Mouse (Mus musculus) yolk sac, embryonic 10.5 days (tissue): ENCODE results near the gene Prune1.

Experiments
- DNase-seq: peaks from one replicate; pipeline ENCODE4 v3.0.0-alpha.2; 2017; ENCODE audit warnings: low spot score

Gene Prune1

DNA sequence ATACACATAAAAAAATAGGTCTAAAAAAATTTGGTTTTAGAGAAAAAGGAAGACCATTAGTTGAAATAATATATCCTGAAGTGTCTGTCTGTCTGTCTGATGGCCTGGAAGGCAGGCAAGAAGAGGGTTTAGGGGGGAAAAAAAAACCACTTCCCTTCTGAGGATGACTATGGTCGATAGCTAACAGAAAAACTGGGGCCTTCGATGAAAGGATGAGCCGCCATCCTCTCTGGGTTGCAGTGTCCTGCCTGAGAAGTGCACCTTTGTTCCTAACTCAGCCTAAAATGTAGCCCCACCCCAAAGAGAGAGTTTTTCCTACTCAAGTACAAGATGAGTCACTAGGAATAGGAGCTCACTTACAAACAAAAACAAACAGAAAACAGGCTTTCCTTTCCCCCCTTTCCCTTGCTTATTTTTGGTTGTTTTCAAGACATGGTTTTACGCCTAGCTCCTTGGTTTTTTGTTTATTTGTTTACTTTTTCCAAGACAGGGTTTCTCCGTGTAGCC, 5.4 kb downstream of the Prune1 start:
- DNase-seq: no peak

DNA sequence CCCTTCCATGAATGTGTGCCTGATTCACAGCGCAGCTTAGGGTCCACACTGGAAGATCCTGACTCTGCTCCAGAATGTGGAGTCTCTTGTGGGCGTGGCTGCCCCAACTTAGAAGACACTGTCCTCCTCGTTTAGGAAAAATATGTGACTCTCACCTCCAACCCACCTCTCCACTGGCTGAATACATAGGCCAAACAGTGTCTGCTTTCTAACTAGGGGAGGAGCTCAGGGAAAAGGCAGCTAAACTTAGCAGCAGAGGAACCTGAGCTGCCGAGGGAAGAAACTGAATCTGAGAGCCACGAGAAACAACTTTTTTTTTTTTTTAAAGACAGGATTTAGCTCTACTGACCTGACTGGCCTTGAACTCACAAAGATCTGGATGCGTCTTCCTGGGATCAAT, 6.7 kb downstream of the Prune1 start:
- no peak for DNase-seq

GRCm38 (mm10) chr3:95274453-95274852, 7.4 kb downstream of the Prune1 start:
- no peak for DNase-seq

DNA sequence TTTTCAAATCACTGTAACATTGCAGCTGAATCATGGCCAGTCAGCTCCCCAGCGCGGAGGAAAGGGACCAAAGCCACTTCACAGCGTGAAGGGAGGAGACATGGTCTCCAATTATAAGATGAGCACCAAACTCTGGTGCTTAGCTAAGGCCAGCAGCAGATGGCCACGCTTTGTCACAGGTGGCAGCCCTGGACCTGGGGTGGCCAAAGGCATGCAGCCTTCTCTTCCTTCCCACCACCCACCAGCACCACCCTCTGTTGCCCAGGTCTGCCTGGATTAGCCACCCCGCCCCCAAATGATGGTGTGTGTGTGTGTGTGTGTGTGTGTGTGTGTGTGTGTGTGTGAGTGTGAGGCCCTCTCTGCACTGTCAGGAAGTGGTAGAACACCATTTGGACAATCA, 8.4 kb downstream of the Prune1 start:
- DNase-seq: no peak

DNA sequence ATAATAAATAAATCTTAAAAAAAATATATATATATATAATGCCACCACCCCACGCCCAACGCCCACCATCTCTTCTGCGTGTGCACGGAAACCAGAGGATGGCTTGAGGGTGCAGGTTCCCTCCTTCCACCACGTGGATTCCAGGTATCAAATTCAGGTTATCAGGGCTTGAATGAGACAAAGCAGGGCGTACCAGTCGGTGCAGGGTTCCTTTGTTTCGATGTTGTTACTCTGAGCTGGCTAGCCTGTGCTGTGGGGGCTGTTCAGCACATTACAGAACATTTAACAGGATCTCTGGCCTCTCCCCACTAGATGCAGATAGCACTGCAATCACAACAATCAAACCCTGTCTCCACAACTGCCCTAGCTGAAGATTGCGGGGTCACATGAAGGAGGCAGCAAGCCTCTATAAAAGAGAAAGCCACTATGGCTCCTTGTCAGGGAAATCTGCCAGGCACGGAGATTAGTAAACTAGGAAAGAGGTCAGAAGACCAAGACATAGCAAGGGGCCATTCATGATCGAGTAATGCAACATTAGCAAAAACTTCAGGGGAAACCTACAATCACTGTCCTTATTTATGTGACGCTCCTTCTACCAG, 11.0 kb downstream of the Prune1 start:
- DNase-seq: no peak

DNA sequence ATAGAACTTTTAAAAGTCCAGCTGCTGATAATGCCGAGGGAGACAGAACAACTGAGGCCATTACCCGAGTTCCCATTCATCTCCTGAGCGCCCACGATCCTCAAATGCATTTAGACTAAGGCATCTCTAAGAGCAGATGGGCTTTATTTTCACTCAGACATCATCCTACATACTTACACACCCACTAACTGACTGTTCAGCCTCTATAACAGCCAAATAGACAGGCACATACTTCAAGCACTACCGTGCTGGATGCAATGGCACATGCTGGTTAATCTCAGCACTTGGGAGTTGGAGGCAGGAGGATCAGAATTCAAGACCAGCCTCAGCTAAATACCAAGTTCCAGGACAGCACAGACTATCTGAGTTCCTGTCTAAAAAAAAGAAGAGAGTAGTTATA, 12.1 kb downstream of the Prune1 start:
- no peak for DNase-seq

DNA sequence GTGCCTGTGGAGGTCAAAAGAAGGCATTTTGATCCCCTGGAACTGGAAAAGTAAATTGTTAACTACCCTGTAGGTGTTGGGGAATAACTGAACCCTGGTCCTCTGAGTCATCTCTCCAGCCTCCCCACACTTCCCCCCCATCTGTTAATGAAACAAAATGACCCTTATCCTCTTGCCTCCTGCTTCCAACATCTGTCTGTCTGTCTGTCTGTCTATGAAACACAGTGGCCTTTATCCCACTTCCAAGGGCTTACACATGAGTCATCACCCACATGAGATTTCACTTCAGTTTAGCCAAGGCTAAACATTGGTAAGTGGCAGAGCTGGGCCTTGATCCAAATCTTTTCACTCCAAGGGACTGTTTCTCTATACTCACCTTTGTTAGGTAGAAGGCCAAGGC, 14.0 kb downstream of the Prune1 start:
- peak; percentile 66 for DNase-seq

DNA sequence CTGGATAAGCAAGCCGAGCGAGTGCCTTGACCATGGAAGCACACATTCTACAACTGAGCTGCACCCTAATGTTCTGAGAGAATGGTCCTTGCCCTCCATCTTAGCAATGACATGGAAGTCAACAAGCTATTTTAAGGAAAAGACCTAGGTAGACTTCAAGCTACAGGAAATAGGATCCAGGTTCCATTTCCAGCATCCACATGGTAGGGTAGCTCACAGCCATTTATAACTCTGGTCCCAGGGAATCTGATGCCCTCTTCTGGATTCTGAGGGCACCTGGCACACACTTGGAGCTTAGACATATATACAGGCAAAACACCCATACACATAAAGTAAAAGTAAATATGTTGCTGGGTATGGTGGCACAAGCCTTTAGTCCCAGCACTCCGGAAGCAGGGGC, 15.8 kb downstream of the Prune1 start:
- DNase-seq: no peak

DNA sequence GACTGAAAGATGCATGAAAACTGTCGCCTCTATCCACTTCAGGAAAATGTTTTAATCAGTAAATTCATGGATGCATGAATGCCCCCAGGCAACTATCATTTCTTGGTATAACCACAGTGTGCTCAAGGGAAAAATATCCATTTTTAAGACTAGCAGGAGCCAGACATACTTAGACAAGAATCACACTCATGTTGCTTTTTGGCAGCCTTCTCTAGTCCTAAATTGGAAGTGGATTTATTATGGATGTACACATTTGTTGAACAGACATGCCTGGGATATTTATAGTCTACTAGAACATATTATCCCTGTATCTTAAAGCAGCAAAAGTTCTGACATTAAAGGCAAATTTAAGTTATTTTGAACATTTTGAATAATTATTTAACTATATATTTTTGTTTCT, 17.2 kb downstream of the Prune1 start:
- DNase-seq: no peak

- peak; percentile 92 for DNase-seq
Measured at GRCm38 (mm10) chr3:95263089-95263739, 18.7 kb downstream of the Prune1 start.

- no peak for DNase-seq
Measured at GRCm38 (mm10) chr3:95261975-95262374, 19.9 kb downstream of the Prune1 start.

- DNase-seq: no peak
Measured at GRCm38 (mm10) chr3:95256931-95257330, 24.9 kb downstream of the Prune1 start.

DNA sequence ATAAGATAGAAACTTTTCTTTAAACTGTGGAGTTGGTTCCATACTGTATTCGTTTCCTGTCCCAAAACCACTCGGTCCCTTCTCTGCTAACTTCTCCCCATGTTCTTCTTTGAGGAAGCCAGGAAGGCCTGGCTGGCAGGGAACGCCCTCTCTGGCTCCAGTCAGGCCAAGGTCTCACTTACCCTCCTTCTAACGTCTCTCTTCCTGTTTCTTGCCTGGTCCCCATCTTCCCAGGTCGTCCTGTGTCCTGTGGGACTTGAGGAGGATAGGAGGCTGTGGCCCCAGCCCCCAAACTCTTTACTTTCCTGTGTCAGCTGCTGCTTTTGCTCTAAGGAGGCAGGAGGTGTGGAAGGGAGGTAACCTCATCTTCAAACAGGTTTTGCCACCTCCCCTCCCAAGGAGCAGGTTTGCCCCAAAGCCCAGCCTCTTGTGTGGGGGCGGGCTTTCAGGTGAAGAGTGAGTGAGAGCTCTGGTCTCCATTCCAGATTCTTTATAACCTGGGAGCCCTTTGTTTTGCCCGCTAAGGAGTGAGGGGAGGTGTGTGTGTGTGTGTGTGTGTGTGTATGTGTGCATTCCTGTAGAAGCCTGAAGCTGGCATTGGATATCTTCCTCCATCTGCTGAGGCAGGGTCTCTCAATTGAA, 31.0 kb downstream of the Prune1 start, which contains the start of gene Bnipl:
Bnipl (minus strand) TSS at position 411 of the 642 bp plus-strand sequence.
- no peak for DNase-seq

DNA sequence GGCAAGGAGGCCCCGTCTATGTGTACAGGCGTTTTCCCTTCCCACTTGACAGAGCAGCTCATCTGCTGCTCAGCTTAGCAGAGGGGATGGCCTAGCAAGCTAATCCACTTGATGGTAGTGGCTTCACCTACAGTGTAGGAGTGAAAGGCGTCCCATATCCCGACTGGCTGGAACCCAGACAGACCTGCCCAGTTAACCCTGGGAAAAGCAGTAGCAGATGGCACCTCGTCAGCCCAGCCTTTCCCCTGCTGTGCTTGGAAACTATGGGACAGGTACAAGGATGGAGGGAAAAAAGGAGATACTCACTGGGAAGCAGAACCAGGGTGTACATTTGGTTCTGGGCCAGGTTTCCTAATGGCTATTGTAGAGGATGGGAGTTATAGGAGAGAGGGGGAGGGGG, 31.5 kb downstream of the Prune1 start:
- DNase-seq: no peak

- no peak for DNase-seq
Measured at GRCm38 (mm10) chr3:95247660-95248336, 34.1 kb downstream of the Prune1 start.

DNA sequence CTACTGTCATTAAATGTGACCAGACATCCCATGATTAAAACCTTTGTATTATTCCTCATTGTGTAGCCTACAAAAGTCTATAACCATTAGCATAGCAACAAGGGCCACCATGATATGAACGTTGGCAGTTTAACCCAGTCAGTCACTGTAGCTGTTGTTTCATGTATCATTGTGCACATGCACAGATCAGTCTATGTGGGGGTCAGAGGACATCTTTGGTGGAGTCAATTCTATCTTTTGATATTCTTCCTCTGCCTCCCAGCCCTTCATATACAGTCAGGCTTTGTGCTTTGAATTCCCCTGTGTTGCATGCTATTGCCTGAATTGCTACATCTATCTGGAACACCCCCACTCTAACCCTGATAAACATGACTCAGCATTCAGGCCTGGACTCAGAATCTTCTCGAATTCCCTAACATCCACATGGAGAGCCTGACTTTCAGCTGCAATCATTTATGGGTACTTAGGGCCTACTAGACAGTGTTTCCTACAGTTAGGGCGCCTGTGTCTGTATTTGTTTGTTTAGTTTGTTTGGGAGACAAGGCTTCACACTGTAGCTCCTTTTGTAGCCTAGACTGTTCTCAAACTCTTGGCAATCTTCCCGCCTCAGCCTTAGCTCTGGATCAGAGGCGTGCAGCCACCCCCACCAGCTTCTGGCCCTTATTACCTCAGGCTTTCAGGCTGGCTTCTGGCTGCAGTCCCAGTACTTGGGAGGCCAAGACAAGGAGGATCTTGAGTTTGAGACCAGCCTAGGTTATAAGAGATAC, 35.2 kb downstream of the Prune1 start:
- DNase-seq: no peak

DNA sequence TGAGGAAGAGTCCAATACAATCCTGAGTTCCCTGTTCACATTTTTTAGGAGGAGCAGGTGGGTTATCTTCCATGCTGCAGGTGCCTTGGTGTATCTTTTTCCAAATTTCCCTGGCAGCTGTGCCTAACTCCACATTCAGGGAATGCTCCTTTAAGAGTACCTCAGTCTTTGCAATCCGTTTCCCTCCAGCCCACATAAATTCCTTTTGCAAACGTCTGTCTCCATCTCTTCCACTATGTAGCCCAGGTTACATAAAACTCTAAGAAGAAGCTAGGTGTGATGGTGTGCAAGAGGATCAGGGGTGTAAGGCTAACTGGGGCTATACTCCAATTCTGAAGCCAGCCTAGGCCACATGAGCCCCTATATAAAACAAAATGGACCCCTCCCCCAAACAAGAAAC, 38.8 kb downstream of the Prune1 start:
- no peak for DNase-seq

DNA sequence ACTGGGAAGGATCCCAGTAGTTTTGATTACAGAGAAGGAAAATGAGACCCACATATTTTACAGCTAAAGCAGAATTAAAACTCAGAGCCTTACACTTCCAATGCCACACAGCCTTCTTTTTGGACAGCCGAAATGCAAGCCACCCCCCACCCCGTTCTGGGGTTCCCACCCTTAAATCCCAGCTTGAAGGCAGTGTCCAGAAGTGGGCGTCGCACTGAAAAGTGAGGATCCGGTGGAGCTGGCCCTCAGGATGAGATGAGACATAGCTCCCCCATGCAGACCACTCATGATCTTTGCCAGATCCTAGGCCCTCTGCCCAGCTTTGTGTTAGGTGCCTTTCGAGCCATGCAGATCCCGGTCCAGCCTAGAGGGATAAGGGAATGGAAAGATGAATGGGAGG, 40.4 kb downstream of the Prune1 start, which contains the start of gene Gm128:
Gm128 (minus strand) TSS at position 101 of the 400 bp plus-strand sequence.
- no peak for DNase-seq

DNA sequence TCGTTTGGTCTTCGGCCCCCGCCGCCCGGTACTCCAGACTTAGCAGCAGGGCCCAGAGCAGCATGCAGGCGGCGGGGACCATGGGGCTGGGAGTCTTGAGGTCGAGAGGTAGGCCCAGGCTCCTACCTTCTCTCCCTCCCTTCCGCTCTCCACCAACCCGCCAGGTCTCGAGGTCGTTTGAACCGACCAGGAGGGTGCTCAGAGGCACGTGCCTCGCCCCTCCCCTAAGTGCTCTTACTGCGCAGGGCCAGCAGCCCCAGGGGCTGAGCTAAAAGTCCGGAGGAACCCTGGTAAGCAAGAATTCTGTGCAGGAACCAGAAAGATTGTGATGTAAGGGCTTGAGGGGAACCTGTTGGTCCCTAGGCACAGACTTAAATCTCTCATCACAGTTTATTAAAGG, 41.0 kb downstream of the Prune1 start:
- no peak for DNase-seq

- DNase-seq: no peak
Measured at GRCm38 (mm10) chr3:95239971-95240370, 41.9 kb downstream of the Prune1 start.

GRCm38 (mm10) chr3:95239022-95239421, 42.9 kb downstream of the Prune1 start:
- no peak for DNase-seq

- no peak for DNase-seq
Measured at GRCm38 (mm10) chr3:95237541-95238099, 44.3 kb downstream of the Prune1 start.
